Mouse (Mus musculus) embryonic facial prominence, embryonic 12.5 days (tissue): ENCODE measurements around the gene Maml3. TPM values are rescaled to one million over a fixed set of nuclear protein-coding genes. Genes with fewer than 3 reads are reported as not detected.
A peak's percentile ranks its signal among the peaks of the same experiment; 100 is the strongest.

Source experiments
- ATAC-seq: fragments of 200-750 bp; cut with Nextera tagmentation; 2 replicates; pipeline ENCODE4 v1.8.0; 2017; ENCODE audit not compliant: insufficient number of reproducible peaks, insufficient read depth, low FRiP score, low TSS enrichment
- H3K27ac ChIP-seq: fragments of 300-500 bp; sonication (generic); 2 replicates; pipeline ENCODE4 v1.5.1; 2016; ENCODE audit warnings: mild to moderate bottlenecking
- H3K27me3 ChIP-seq: fragments of 300-500 bp; sonication (generic); 2 replicates; pipeline ENCODE4 v1.6.1; 2016; ENCODE audit warnings: mild to moderate bottlenecking, moderate library complexity
- H3K36me3 ChIP-seq: fragments of 300-500 bp; sonication (generic); 2 replicates; pipeline ENCODE4 v1.6.1; 2016; ENCODE audit warnings: mild to moderate bottlenecking
- H3K4me1 ChIP-seq: fragments of 300-500 bp; sonication (generic); 2 replicates; pipeline ENCODE4 v1.6.1; 2016
- H3K4me2 ChIP-seq: fragments of 300-500 bp; sonication (generic); replicated peaks from 2 replicates; pipeline ENCODE4 v1.6.1; 2016; ENCODE audit warnings: mild to moderate bottlenecking, moderate library complexity
- H3K4me3 ChIP-seq: fragments of 300-500 bp; sonication (generic); 2 replicates; pipeline ENCODE4 v1.5.1; 2016; ENCODE audit warnings: mild to moderate bottlenecking
- H3K9ac ChIP-seq: fragments of 300-500 bp; sonication (generic); 2 replicates; pipeline ENCODE4 v1.6.1; 2016; ENCODE audit warnings: mild to moderate bottlenecking, moderate library complexity
- H3K9me3 ChIP-seq: fragments of 300-500 bp; sonication (generic); 2 replicates; pipeline ENCODE4 v1.6.1; 2016; ENCODE audit warnings: mild to moderate bottlenecking, moderate library complexity
- WGBS: fragments of 180-500 bp; shearing (Covaris S2); methylation state at CpG from one replicate; pipeline ENCODE4 v1.1.7; 2016; 5-methylcytosine and 5-hydroxymethylcytosine counted together
- polyA plus RNA-seq: library from polyadenylated mRNA; unstranded; fragments of >200 nt; fragmentation: Nextera tagmentation; extraction: Ambion mirVana; gene quantifications from 2 replicates; pipeline ENCODE4 v1.2.1, GENCODE M21; 2016

Gene Maml3
- polyA plus RNA-seq, 1 experiment from 2014 or later = 6.4 TPM

DNA sequence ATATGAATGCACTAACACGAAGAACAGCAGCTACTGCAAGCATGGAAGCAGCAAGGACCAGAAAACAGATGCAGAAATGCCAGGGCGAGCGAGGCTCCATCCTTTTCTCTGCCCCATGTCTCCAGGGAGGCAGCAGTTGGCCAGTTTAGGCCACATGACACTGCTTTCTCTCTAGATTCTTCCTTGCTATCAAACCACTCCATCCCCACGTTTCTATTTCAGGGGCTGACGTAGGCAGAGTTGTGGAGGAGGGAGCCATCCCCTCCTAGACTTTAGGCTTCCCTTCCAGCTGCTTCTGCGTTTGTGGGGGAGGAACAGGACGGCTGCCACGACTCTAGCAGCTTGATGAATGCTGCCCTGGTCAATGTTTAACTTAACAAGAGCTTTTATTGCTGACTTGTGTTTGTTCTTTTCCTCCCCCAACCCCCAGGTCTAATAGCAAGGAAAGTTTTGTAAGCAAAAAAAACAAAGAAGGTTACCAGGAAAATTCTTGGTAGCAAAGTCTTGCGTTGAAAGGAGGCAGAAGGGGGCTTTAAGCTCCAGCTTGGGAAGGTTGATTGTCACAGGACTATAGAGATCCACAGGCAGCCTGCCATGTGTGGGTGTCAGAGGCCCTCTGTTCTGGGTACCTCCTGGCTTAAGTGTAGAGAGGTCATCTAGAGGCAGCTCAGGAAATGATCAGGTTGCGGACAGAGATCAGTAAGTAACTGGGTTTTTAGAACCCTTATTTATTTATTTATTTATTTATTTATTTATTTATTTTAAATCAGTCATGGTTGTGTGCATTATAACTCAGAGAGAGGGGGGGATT is 188.6 kb downstream of the Maml3 start:
- Histone ChIP-seq H3K36me3 (no peaks in the 10 kb centered on the region), H3K27me3 (no peaks in the 10 kb centered on the region), H3K4me3 (no peak overlapping the region), H3K4me2 (0 out of 2 replicates have a peak overlapping the region, but pooled peaks have one; percentile 3), H3K4me1 (peaks cover 21% of the 10 kb centered on the region), H3K27ac (peak overlapping the region; percentile 77), H3K9ac (no peak overlapping the region), H3K9me3 (no peaks in the 10 kb centered on the region)
- 37% methylated on average over 10 of the region's 10 CpGs for WGBS
- no peak for ATAC-seq

DNA sequence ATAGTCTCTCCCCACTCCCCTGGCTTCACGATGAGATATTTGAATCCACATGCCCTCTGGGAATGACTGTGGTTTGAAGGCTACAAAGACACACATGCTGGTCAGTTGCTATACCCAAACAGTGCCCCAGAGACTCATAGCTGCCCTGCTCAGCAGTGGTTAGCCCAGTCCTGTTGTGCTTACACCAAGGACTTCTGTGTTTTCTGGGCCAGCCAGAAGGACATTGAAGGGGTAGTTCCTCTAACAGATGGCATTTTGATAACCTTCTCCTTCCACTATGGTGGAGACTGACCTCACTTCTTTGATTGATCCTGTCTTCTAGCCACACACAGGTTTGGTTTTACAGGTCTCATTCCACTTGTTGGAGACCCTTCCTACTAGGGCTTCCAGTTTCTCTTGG is 189.5 kb downstream of the Maml3 start:
- H3K4me3 ChIP-seq = no peak overlapping the region
- ATAC-seq = no peak
- no peak overlapping the region for H3K4me2 ChIP-seq
- no peaks in the 10 kb centered on the region for H3K9me3 ChIP-seq
- no peak overlapping the region for H3K27ac ChIP-seq
- 65% methylated on average over 1 of the region's 1 CpGs for WGBS
- no peaks in the 10 kb centered on the region for H3K36me3 ChIP-seq
- no peak overlapping the region for H3K9ac ChIP-seq
- no peaks in the 10 kb centered on the region for H3K27me3 ChIP-seq
- H3K4me1 ChIP-seq = peaks cover 21% of the 10 kb centered on the region

DNA sequence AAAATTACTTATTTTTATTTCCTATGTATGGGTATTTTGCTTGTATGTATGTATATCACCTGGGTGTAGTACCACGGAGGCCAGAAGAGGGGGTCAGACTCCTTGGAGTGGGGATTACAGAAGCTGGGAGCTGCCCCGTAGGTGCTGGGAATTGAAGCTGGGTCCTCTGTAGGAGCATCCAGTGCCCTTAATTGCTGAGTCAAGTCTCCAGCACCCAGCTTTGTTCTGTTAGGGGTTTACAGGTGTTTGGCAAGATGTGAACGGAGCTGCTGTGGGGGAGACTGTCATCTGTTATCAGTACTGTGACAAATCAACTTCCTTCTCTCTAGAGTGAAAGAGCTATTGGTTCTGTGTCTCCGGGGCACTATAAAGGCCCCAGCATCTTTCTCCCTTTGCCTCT is 190.0 kb downstream of the Maml3 start:
- no peaks in the 10 kb centered on the region for H3K36me3 ChIP-seq
- whole genome bisulfite sequencing = 83% methylated on average over 4 of the region's 4 CpGs
- ATAC-seq = no peak
- no peak overlapping the region for H3K27ac ChIP-seq
- H3K27me3 ChIP-seq = no peaks in the 10 kb centered on the region
- no peak overlapping the region for H3K4me2 ChIP-seq
- H3K9me3 ChIP-seq = no peaks in the 10 kb centered on the region
- no peak overlapping the region for H3K4me3 ChIP-seq
- no peak overlapping the region for H3K9ac ChIP-seq
- peaks cover 21% of the 10 kb centered on the region for H3K4me1 ChIP-seq

DNA sequence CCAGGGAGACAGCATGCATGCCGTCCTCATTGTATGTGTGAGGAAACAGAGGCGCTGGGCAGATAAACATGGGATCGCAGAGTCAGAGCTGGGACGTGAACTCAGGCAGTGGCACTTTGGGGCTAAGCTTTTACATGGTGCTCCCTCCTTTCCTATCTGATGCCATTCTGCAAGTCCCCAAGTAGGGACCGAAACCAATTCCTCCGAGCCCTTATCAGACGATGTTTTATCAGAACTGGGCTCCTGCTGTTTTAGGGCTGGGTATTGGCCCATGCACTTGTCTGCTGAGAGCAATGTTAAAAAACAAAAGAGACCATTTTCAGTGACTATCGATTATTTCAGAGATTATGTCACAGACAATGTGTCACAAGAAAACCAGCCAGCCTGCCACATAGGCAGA is 191.4 kb downstream of the Maml3 start:
- WGBS = 90% methylated on average over 8 of the region's 8 CpGs
- Histone ChIP-seq H3K27ac (no peak overlapping the region), H3K36me3 (no peaks in the 10 kb centered on the region), H3K4me3 (no peak overlapping the region), H3K9me3 (no peaks in the 10 kb centered on the region), H3K27me3 (no peaks in the 10 kb centered on the region), H3K4me2 (no peak overlapping the region), H3K9ac (no peak overlapping the region), H3K4me1 (peaks cover 30% of the 10 kb centered on the region)
- no peak for ATAC-seq

DNA sequence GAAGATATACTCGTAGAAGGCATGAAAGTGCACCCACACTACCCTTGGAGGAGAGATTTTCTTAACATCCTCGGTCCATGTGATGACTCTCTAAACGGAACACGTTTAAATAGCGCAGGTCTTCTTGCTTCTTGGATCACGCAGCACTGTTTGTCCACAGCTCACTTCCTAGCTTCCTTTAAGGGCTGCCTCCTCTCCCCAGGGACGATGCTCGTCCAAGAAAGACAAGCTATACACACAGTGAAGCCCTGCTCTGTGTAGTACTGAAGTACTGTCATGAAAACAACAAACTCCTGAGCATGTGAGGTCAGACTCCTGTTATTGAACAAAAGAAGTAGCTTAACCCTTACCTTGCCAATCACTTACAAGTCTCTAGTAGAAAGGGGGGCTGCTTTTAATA is 192.7 kb downstream of the Maml3 start:
- H3K27ac ChIP-seq = no peak overlapping the region

DNA sequence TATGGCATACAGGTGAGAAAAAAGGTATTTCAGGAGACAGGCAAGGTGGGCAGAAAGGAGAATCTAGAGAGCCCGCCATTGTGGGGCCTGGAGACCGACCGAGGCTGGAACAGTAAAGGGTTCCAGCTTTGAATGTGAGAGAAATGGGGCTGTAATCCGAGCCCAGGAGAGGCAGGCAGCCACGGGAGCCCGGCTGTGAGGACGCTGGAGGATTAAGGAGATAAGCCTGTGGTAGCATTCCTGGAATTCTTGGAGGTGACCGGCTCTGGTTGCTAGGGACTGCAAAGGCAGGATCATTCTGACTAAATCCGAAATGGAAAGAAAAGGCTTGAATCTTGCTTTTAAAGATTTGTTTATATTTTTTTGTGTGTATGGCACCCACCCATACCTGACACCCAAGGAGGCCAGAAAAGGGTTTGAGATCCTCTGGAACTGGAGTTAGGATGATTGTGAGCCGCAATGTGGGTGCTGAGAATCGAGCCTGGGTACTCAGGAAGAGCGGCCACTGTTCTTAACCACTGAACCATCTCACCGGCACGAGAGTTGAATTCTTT is 196.4 kb downstream of the Maml3 start:
- H3K27me3 ChIP-seq = no peaks in the 10 kb centered on the region
- H3K4me2 ChIP-seq = peak overlapping the region; percentile 26
- no peaks in the 10 kb centered on the region for H3K9me3 ChIP-seq
- peaks cover 32% of the 10 kb centered on the region for H3K4me1 ChIP-seq
- peak; percentile 26; the same call in 1 of the 2 replicates for ATAC-seq
- H3K9ac ChIP-seq = no peak overlapping the region
- H3K4me3 ChIP-seq = no peak overlapping the region
- H3K27ac ChIP-seq = peak overlapping the region; percentile 63
- no peaks in the 10 kb centered on the region for H3K36me3 ChIP-seq
- WGBS = 13% methylated on average over 14 of the region's 14 CpGs

More for the DNA sequence above, 192.7 kb downstream of the Maml3 start:
- Histone ChIP-seq H3K9ac (no peak overlapping the region), H3K27me3 (no peaks in the 10 kb centered on the region), H3K4me1 (peaks cover 38% of the 10 kb centered on the region), H3K36me3 (no peaks in the 10 kb centered on the region), H3K9me3 (no peaks in the 10 kb centered on the region), H3K4me3 (no peak overlapping the region), H3K4me2 (no peak overlapping the region)
- 55% methylated on average over 8 of the region's 8 CpGs for WGBS
- ATAC-seq = no peak

DNA sequence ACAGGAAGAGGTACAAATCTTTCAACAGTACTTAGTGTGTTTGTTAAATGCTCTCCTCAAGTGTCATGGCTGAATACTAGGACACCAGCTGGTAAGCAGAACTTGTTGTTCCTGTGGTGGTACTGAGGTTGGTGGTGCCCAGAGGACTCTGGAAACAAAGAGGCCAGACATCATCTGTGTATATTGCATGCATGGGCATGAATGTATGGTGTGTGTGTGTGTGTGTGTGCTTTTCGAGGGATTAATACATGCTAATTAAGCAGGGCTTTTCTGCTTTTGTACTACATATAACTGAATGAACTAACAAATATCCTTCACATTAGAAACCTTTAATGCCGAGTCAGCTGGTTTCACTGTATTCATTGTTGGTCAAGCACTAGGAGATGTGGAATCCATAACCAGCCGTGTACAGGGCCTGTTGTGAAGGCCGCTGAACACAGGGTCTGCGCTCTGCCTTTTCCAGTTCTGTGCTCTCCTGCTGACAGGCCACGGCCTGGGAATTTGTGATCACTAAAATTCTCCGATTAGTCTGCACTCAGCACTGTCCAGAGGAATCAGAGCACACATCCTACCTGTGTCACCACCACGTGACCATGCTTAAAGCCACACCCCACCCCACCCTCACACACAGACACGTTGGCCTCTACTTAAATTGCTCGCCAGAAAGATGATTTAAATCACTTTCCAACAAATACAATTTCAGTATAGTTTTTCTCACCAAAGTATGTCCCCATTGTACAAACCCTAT is 197.6 kb downstream of the Maml3 start:
- ATAC-seq = 0 out of 2 replicates have a peak, but pooled peaks have one; percentile 50
- no peak overlapping the region for H3K27ac ChIP-seq
- no peak overlapping the region for H3K4me2 ChIP-seq
- peaks cover 30% of the 10 kb centered on the region for H3K4me1 ChIP-seq
- 61% methylated on average over 10 of the region's 10 CpGs for WGBS
- no peaks in the 10 kb centered on the region for H3K9me3 ChIP-seq
- H3K9ac ChIP-seq = no peak overlapping the region
- no peaks in the 10 kb centered on the region for H3K27me3 ChIP-seq
- H3K4me3 ChIP-seq = no peak overlapping the region
- no peaks in the 10 kb centered on the region for H3K36me3 ChIP-seq

DNA sequence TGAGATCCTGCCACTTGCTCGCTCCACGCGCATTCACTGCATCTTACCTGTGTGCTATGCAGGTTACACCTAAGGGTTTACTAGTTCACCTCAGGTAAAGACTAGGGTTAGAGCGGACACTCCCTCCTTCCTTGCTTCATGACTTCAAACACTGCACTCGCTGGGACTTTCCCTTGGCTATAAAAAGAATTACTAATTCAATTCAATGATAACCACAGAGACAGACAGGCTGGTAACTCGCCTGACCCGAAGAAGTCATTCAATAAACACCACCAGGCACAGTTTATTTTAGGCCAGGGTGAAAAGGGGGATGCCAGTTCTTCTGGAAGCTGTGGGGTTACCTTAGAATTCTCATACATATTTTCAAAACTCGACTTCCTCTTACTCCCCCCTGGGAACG is 199.0 kb downstream of the Maml3 start:
- Histone ChIP-seq H3K9ac (no peak overlapping the region), H3K4me2 (no peak overlapping the region), H3K4me1 (peaks cover 30% of the 10 kb centered on the region), H3K27ac (no peak overlapping the region), H3K27me3 (no peaks in the 10 kb centered on the region), H3K36me3 (no peaks in the 10 kb centered on the region), H3K9me3 (no peaks in the 10 kb centered on the region), H3K4me3 (no peak overlapping the region)
- ATAC-seq = no peak
- 76% methylated on average over 9 of the region's 9 CpGs for WGBS

DNA sequence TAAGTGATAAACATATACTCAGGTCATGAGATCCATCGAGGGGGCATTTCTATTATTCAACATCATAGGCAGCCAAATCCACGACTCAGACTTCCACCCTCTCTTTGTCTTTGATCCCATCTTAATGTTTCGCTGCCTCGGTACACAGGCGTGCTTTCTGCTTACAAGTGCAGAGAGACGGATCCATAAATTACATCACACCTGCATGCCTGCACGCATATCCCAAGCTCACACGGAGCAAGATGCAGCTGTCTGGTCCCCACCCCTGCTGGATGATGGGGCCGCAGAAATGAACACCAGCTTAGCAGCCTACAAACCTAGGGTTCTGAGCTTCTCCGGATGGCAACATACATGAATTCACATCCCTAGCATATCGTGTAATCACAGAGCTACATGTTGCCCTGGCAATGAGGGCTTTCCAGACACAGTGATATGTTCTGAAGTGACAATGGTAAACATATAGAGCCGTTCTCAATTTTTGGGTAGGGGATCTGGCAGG is 200.5 kb downstream of the Maml3 start:
- H3K27ac ChIP-seq = no peak overlapping the region
- WGBS = 81% methylated on average over 12 of the region's 12 CpGs

DNA sequence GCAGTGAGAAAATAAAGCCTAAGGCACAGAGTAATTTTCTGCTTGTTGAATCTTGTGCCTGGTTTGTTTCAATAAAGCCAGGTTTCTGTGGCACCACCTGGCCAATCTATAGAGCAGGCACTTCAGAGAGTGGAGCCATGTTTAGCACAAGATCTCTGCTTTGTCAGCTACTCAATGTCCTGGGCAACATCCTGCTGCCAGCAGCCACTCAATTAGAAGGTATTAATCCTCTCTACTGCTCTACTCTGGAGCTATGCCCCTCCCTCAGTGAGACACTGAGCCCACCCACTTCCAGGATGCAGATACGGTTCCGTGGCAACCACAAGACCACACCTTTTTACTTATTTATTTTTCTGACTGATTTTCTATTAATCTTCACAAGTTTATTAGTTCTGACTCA is 203.7 kb downstream of the Maml3 start:
- no peaks in the 10 kb centered on the region for H3K9me3 ChIP-seq
- 54% methylated on average over 2 of the region's 2 CpGs for WGBS
- no peak overlapping the region for H3K27ac ChIP-seq
- H3K4me1 ChIP-seq = peaks cover 18% of the 10 kb centered on the region
- H3K4me3 ChIP-seq = no peak overlapping the region
- no peak overlapping the region for H3K9ac ChIP-seq
- no peaks in the 10 kb centered on the region for H3K27me3 ChIP-seq
- H3K4me2 ChIP-seq = no peak overlapping the region
- no peaks in the 10 kb centered on the region for H3K36me3 ChIP-seq
- ATAC-seq = no peak

More for the DNA sequence above, 200.5 kb downstream of the Maml3 start:
- Histone ChIP-seq H3K4me2 (no peak overlapping the region), H3K36me3 (no peaks in the 10 kb centered on the region), H3K4me3 (no peak overlapping the region), H3K4me1 (peaks cover 40% of the 10 kb centered on the region), H3K9me3 (no peaks in the 10 kb centered on the region), H3K27me3 (no peaks in the 10 kb centered on the region), H3K9ac (no peak overlapping the region)
- ATAC-seq = no peak

DNA sequence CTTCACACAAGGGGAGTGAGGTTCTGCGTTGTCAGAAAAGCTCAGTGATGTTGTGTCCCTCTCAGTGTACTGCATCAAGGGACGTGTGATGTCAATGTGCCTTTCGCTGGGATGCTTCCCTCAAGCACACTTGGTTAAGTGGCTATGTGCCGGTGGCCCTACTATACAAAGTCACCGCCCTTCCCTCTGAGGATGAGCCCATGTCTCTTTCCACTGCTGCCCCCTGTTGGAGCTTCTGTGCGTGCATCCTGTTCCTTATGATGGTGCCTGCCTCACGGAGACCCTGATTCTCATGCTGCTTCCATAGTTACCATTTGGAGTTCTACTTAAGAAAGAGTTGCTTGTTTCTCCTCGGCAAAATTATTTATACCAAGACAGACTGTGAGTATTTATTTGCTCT is 210.4 kb downstream of the Maml3 start:
- ATAC-seq = no peak
- Histone ChIP-seq H3K4me3 (no peak overlapping the region), H3K36me3 (no peaks in the 10 kb centered on the region), H3K9ac (no peak overlapping the region), H3K27me3 (no peaks in the 10 kb centered on the region), H3K4me2 (no peak overlapping the region), H3K27ac (no peak overlapping the region), H3K4me1 (peaks cover 4% of the 10 kb centered on the region; the same call in 1 of the 2 replicates), H3K9me3 (peaks cover 8% of the 10 kb centered on the region)
- WGBS = 69% methylated on average over 8 of the region's 8 CpGs
